Mouse (Mus musculus): Measurements from ENCODE around the gene Esrp2. TPM values are rescaled to one million over a fixed set of nuclear protein-coding genes. Genes with fewer than 3 reads are reported as not detected.

Gene Esrp2
- polyA plus RNA-seq, 1 experiment from 2014 or later, result 11.3 TPM

GRCm38 (mm10) chr8:106165460-106165859, 28.7 kb upstream of the Esrp2 start:
- Histone ChIP-seq H3K4me3 (no peak overlapping the region), H3K27ac (no peak overlapping the region), H3K27me3 (no peaks in the 10 kb centered on the region), H3K9me3 (no peaks in the 10 kb centered on the region), H3K4me1 (peaks cover 9% of the 10 kb centered on the region; the same call in 1 of the 2 replicates), H3K9ac (no peak overlapping the region), H3K36me3 (peaks cover 36% of the 10 kb centered on the region), H3K4me2 (replicated peaks) (no peak overlapping the region)
- WGBS, result 48% methylated on average over 4 of the region's 4 CpGs
- no peak for ATAC-seq (ENCODE audit: insufficient number of reproducible peaks, insufficient read depth, low FRiP score, low TSS enrichment)

GRCm38 (mm10) chr8:106163251-106163650, 26.5 kb upstream of the Esrp2 start:
- no peak overlapping the region for H3K27ac ChIP-seq
- no peaks in the 10 kb centered on the region for H3K27me3 ChIP-seq
- H3K9me3 ChIP-seq, result no peaks in the 10 kb centered on the region
- H3K4me3 ChIP-seq, result no peak overlapping the region
- H3K4me1 ChIP-seq, result no peaks in the 10 kb centered on the region
- H3K4me2 ChIP-seq (replicated peaks), result no peak overlapping the region
- H3K9ac ChIP-seq, result no peak overlapping the region
- H3K36me3 ChIP-seq, result peaks cover 43% of the 10 kb centered on the region
- 93% methylated on average over 9 of the region's 9 CpGs for WGBS
- no peak for ATAC-seq (ENCODE audit: insufficient number of reproducible peaks, insufficient read depth, low FRiP score, low TSS enrichment)

DNA sequence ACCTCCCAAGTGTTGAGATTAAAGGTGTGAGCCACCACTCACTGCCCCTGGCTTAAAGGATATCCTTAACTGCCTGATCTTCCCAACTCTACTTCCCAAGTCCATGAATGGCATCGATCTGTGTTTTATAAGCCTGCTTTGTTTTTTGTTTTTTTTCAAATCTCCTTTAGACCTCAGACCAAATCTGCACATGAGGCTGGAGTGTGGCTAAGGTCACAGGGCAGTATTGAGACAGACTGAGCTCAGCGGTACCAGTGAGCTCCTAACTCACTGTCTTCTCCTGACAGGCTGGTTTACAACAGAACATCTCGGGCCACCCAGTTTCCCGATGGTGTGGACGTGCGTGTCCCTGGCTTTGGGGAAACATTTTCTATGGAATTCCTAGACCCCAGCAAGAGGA, 23.1 kb upstream of the Esrp2 start:
- Histone ChIP-seq H3K4me1 (no peaks in the 10 kb centered on the region), H3K4me2 (replicated peaks) (no peak overlapping the region), H3K27ac (no peak overlapping the region), H3K36me3 (peaks cover 53% of the 10 kb centered on the region), H3K4me3 (no peak overlapping the region), H3K9me3 (no peaks in the 10 kb centered on the region), H3K9ac (no peak overlapping the region), H3K27me3 (no peaks in the 10 kb centered on the region)
- no peak for ATAC-seq (ENCODE audit: insufficient number of reproducible peaks, insufficient read depth, low FRiP score, low TSS enrichment)
- WGBS, result 90% methylated on average over 6 of the region's 6 CpGs

DNA sequence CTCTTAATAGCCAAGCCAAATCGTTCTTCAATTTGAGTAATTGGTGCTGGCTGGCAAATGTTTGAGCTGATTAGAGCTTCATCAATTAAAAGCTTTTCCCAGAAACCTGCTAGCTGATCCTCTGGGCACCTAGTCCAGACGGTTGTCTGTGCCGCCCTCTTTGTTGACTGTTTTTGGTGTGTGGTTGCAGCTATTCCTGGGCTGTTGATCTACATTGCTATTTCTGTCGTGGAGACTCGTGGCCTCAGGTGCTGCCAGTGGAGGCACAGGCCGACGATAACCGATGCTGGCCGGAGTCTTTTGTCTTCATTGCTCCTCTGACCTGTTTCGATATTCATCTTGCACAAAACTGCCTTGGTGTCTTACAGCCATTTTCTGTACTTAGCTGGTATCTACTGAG, 21.6 kb upstream of the Esrp2 start:
- Histone ChIP-seq H3K9me3 (no peaks in the 10 kb centered on the region), H3K27ac (no peak overlapping the region), H3K9ac (no peak overlapping the region), H3K4me2 (replicated peaks) (no peak overlapping the region), H3K27me3 (no peaks in the 10 kb centered on the region), H3K4me1 (no peaks in the 10 kb centered on the region), H3K4me3 (no peak overlapping the region), H3K36me3 (peaks cover 48% of the 10 kb centered on the region)
- WGBS, result 86% methylated on average over 10 of the region's 10 CpGs
- no peak for ATAC-seq (ENCODE audit: insufficient number of reproducible peaks, insufficient read depth, low FRiP score, low TSS enrichment)

DNA sequence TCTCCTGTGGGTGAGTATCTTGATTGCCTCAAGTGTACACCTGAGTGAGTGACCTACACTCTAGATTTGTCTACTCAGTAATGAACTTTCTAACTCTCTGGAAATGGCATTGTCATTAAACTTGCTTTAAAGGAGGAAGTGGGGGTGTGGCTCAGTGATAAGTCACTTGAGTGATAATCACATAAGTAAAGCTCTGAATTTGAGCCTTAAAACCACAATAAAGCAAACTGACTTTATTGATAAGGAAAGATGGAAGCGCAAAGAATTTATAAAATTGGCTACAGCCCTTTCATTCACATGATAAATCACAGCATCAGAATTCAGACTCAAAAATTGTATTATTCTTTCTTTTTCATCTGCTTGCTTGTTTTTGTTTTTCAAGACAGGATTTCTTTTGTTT, 20.6 kb upstream of the Esrp2 start:
- no peaks in the 10 kb centered on the region for H3K9me3 ChIP-seq
- H3K36me3 ChIP-seq, result peaks cover 38% of the 10 kb centered on the region
- H3K4me1 ChIP-seq, result no peaks in the 10 kb centered on the region
- no peak overlapping the region for H3K4me2 ChIP-seq (replicated peaks)
- ATAC-seq (ENCODE audit: insufficient number of reproducible peaks, insufficient read depth, low FRiP score, low TSS enrichment), result no peak
- H3K4me3 ChIP-seq, result no peak overlapping the region
- H3K27me3 ChIP-seq, result no peaks in the 10 kb centered on the region
- no peak overlapping the region for H3K27ac ChIP-seq
- 100% methylated on average over 1 of the region's 1 CpGs for WGBS
- no peak overlapping the region for H3K9ac ChIP-seq

DNA sequence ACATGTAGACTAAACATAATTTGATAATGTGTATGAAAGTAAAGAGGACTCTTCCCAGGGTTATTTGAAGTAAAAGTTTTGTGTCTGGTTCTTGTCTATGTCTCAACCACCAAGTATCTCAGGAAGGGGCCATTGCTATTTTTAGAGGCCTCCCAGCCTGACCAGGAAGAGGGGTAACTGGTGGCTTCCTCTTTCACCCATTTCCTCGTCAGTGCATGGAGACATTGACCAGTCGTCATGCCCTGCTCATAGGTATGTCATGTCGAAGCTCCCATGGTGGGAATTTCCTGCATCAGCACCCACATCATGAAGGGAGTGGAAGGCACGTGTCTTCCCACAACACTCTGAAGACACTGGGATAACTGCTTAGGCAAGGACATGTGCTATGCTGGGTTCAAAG, 16.1 kb upstream of the Esrp2 start:
- H3K4me3 ChIP-seq, result no peak overlapping the region
- no peak for ATAC-seq (ENCODE audit: insufficient number of reproducible peaks, insufficient read depth, low FRiP score, low TSS enrichment)
- no peaks in the 10 kb centered on the region for H3K27me3 ChIP-seq
- H3K9ac ChIP-seq, result no peak overlapping the region
- peaks cover 6% of the 10 kb centered on the region for H3K4me1 ChIP-seq
- peaks cover 10% of the 10 kb centered on the region for H3K36me3 ChIP-seq
- H3K9me3 ChIP-seq, result no peaks in the 10 kb centered on the region
- H3K27ac ChIP-seq, result no peak overlapping the region
- H3K4me2 ChIP-seq (replicated peaks), result no peak overlapping the region
- WGBS, result 81% methylated on average over 4 of the region's 4 CpGs

DNA sequence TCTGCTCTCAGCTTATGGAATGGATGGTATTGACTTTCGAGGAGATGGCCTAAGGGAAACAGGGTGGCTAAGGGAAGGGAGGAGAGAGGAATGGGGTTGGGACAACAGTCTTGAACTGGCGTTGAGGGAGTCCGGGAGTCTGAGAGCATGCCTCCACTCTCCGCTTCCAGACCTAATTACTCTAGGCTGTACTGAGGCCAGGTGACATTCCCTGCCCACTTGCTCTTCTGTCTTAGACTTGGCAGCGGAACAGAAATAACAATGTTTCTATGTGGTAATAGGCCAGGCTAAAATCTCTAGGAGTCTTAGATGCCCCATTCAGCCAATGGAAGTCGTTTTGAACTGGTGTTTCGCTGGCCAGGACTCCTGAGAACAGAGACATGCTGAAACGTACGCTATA, 14.3 kb upstream of the Esrp2 start:
- Histone ChIP-seq H3K4me2 (replicated peaks) (peak overlapping the region; percentile 70), H3K36me3 (peaks cover 6% of the 10 kb centered on the region), H3K9ac (peak overlapping the region; percentile 72), H3K9me3 (no peaks in the 10 kb centered on the region), H3K4me3 (peak overlapping the region; percentile 81), H3K4me1 (peaks cover 6% of the 10 kb centered on the region), H3K27me3 (no peaks in the 10 kb centered on the region), H3K27ac (0 out of 2 replicates have a peak overlapping the region, but pooled peaks have one; percentile 11)
- no peak for ATAC-seq (ENCODE audit: insufficient number of reproducible peaks, insufficient read depth, low FRiP score, low TSS enrichment)
- 80% methylated on average over 9 of the region's 9 CpGs for WGBS

GRCm38 (mm10) chr8:106150653-106151000, 13.9 kb upstream of the Esrp2 start:
- Histone ChIP-seq H3K27ac (0 out of 2 replicates have a peak overlapping the region, but pooled peaks have one; percentile 11), H3K27me3 (no peaks in the 10 kb centered on the region), H3K4me3 (peak overlapping the region; percentile 81), H3K9me3 (no peaks in the 10 kb centered on the region), H3K4me2 (replicated peaks) (peak overlapping the region; percentile 70), H3K4me1 (peaks cover 6% of the 10 kb centered on the region), H3K9ac (peak overlapping the region; percentile 72), H3K36me3 (peaks cover 6% of the 10 kb centered on the region)
- 20% methylated on average over 8 of the region's 8 CpGs for WGBS
- 0 out of 2 replicates have a peak, but pooled peaks have one; percentile 72 for ATAC-seq (ENCODE audit: insufficient number of reproducible peaks, insufficient read depth, low FRiP score, low TSS enrichment)

DNA sequence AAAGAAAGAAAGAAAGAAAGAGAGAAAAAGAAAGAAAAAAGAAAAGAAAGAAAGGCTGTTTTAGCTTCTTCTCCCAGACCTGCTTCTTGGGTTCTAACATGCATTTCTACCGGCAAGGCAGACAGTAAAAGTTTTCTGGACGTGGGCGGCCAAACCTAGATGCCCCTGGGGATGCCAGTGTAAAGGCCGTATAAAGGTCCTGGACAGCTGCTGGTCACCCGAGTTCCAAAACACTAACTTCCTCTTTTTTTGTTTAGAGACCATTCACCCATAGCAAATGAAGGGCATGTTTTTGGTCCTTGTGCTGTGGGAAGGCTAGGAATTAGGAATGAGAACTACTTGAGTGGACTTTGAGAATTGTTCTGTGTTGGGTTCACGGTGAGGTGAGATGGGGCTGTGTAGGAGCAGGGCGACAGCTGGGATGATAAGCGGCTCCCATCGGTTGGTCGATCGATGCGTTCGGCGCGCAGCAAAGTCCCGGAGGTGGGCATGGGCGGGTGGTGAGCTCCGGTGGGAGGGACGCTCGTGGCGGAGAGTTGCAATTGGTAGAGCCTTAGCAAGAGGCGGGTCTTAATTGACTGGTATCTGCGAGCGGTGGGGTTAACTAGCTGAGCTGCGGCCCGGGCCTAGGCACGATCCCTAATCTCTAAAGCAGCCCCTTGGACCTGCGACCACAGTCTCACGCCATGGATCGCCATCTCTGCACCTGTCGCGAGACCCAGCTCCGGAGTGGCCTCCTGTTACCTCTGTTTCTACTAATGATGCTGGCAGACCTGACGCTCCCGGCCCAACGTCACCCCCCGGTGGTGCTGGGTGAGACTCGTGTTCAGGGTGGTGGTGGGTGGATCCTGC, 13.3 kb upstream of the Esrp2 start, which contains the start of gene Pla2g15:
Pla2g15 (plus strand) TSS at position 599 of the 852 bp plus-strand sequence.
- H3K4me1 ChIP-seq, result peaks cover 6% of the 10 kb centered on the region
- peaks cover 5% of the 10 kb centered on the region for H3K36me3 ChIP-seq
- H3K9me3 ChIP-seq, result no peaks in the 10 kb centered on the region
- H3K27ac ChIP-seq, result 0 out of 2 replicates have a peak within 1 kb of the TSS, but pooled peaks have one; percentile 11
- H3K4me3 ChIP-seq, result peak within 1 kb of the TSS; percentile 81
- WGBS, result 3% methylated on average over 38 of the region's 38 CpGs
- ATAC-seq (ENCODE audit: insufficient number of reproducible peaks, insufficient read depth, low FRiP score, low TSS enrichment), result peak; percentile 95
- peak within 1 kb of the TSS; percentile 70 for H3K4me2 ChIP-seq (replicated peaks)
- H3K9ac ChIP-seq, result peak within 1 kb of the TSS; percentile 72
- H3K27me3 ChIP-seq, result no peaks in the 10 kb centered on the region

DNA sequence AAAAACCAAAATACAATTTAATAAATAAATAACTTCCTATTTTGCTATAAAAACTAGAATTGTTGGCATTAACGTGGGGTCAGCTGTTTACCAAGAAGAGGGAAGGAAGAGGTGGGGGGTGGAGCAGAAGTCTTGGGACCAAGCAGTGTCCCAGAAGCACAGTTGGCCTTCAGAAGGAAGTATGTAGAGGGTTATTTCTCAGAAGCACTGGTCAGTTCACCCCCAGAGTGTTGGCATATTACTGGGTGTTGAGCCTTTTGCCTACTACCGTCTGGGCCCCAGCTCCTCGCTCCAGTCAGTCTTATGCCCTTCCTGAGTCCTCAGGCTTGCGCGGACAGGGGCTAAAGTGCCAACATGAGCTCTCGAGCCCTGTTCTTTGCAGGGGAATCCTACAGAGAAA, 12.3 kb upstream of the Esrp2 start:
- no peaks in the 10 kb centered on the region for H3K9me3 ChIP-seq
- no peaks in the 10 kb centered on the region for H3K27me3 ChIP-seq
- WGBS, result 94% methylated on average over 6 of the region's 6 CpGs
- ATAC-seq (ENCODE audit: insufficient number of reproducible peaks, insufficient read depth, low FRiP score, low TSS enrichment), result no peak
- H3K36me3 ChIP-seq, result no peaks in the 10 kb centered on the region
- H3K4me2 ChIP-seq (replicated peaks), result no peak overlapping the region
- peaks cover 6% of the 10 kb centered on the region for H3K4me1 ChIP-seq
- no peak overlapping the region for H3K4me3 ChIP-seq
- no peak overlapping the region for H3K9ac ChIP-seq
- no peak overlapping the region for H3K27ac ChIP-seq

GRCm38 (mm10) chr8:106147868-106148565, 11.2 kb upstream of the Esrp2 start:
- H3K36me3 ChIP-seq, result no peaks in the 10 kb centered on the region
- no peak overlapping the region for H3K4me3 ChIP-seq
- H3K27me3 ChIP-seq, result no peaks in the 10 kb centered on the region
- H3K9ac ChIP-seq, result no peak overlapping the region
- H3K4me2 ChIP-seq (replicated peaks), result no peak overlapping the region
- 87% methylated on average over 6 of the region's 6 CpGs for WGBS
- H3K27ac ChIP-seq, result no peak overlapping the region
- peaks cover 6% of the 10 kb centered on the region for H3K4me1 ChIP-seq
- no peaks in the 10 kb centered on the region for H3K9me3 ChIP-seq
- no peak for ATAC-seq (ENCODE audit: insufficient number of reproducible peaks, insufficient read depth, low FRiP score, low TSS enrichment)

DNA sequence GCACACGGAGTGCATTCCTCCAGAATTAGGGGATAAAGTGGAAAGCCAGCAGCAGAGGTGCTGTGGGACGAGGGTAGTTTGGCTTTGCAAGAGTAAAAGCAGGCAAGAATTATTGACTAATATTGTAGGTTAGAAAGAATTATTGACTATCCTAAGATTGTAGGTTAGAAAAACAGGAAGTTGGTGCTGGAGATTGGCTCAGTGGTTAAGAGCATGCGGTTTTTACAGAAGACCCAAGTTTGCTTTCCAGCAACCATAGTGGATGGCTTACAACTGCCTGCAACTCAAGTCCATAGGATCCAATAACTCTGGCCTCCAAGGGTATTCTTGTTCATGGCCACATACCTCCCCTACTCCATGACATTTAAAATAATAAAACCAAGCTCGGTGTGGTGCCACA, 9.2 kb upstream of the Esrp2 start:
- no peaks in the 10 kb centered on the region for H3K27me3 ChIP-seq
- no peak overlapping the region for H3K9ac ChIP-seq
- WGBS, result 85% methylated on average over 4 of the region's 4 CpGs
- ATAC-seq (ENCODE audit: insufficient number of reproducible peaks, insufficient read depth, low FRiP score, low TSS enrichment), result no peak
- no peak overlapping the region for H3K4me2 ChIP-seq (replicated peaks)
- no peak overlapping the region for H3K27ac ChIP-seq
- peaks cover 4% of the 10 kb centered on the region for H3K4me1 ChIP-seq
- H3K9me3 ChIP-seq, result no peaks in the 10 kb centered on the region
- no peak overlapping the region for H3K4me3 ChIP-seq
- H3K36me3 ChIP-seq, result no peaks in the 10 kb centered on the region
